Mouse (Mus musculus): Measurements from ENCODE around the gene Fkbp2.
A peak's percentile ranks its signal among the peaks of the same experiment; 100 is the strongest.

The Fkbp2 gene

DNA sequence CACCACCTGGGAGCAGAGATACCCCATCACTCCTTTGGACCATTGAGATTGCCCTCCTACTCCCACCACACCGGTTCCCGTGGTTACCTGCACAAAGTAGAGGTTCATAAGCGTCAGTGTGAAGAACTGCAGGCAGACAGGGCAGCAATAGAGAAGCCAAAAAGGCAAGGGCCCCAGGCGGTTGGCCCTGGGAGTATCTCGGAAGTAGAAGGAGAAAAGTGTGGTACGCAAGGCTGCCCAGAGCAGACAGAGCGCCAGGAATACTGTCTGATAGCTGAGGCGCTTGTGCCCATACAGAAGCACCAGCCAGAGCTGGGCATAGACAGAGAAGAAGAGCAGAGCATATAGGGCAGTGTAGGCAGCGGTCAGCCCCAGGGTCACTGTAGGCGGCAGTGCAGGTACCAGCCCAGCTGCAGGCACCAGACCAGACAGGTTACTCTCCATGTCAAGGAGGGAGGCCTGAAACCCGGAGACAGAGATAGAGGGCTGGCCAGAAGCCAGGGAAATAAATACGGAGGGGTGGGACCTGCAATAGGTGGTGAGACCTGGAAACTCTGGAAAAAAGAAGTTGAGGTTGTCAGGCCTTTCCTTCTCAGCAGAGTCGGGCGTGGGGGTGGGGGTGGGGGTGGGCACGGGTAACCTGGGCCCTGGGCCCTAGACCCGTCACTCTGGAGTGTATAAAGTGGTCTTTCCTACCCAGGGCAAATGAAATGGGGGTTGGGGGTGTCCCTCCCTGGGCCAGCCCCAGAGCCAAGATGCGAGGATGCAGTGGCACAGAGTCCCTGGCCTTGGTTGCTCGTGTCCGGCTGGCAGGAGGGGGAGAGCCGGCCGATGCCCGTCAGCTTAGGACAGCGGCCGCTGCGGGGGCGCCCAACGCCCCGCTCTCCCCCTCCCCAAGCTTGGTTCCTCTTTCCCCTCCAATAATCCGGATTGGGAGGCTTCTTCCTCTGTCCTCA is 39.6 kb downstream of the Fkbp2 start:
- no peak for DNase-seq (ENCODE audit: low read depth)

DNA sequence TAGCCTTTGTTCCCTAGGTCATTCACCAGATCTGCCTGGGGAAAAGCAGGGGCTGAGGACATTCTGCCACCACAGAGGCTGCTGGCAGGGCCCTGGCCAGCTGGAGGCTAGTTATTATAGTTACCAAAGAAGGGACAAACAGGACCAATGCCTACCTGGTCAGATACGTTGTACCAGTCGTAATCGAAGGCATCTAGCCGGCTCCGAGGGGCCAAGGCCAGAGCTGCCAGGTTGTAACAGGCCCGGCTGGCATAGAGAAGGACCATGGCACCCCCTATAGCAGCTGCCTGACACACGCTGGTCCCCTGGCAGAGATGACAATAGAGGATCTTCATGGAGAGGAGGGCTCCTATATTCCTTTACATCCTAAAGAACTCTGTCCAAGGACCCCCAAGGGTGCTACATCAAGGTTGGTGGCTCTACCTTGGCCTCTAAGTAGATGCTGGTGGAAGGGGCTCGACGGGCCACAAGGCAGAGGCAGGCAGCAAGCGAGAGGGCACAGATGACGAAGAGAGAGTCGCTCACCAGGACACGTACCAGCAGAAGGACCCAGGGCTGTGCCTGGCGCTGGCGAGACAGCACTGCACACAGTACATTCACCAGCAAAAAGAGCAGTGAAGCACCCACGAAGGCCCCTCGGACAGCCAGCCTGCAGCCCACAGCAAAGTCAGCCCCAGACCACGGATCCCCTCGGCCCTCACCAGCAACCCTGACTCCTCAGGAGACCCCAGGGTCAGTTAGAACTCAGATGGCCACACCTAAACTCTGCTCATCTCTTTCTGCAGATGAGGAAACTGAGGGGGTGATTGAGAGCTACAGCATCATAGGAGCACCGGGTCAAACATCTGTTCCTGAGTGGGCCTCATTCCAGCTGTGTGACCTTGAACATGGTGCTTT is 40.9 kb downstream of the Fkbp2 start:
- no peak for DNase-seq (ENCODE audit: low read depth)

- no peak for DNase-seq (ENCODE audit: low read depth)
Measured at GRCm38 (mm10) chr19:6937541-6938465, 42.5 kb downstream of the Fkbp2 start.

- peak; percentile 58 for DNase-seq (ENCODE audit: low read depth)
Measured at GRCm38 (mm10) chr19:6936299-6936698, 44.0 kb downstream of the Fkbp2 start.

- no peak for DNase-seq (ENCODE audit: low read depth)
Measured at GRCm38 (mm10) chr19:6934195-6934977, 45.9 kb downstream of the Fkbp2 start, which contains the start of gene Kcnk4. TSS of gene Kcnk4 (minus strand) at chr19:6934515.

GRCm38 (mm10) chr19:6933436-6934194 is 46.7 kb downstream of the Fkbp2 start:
- DNase-seq (ENCODE audit: low read depth), result no peak

DNA sequence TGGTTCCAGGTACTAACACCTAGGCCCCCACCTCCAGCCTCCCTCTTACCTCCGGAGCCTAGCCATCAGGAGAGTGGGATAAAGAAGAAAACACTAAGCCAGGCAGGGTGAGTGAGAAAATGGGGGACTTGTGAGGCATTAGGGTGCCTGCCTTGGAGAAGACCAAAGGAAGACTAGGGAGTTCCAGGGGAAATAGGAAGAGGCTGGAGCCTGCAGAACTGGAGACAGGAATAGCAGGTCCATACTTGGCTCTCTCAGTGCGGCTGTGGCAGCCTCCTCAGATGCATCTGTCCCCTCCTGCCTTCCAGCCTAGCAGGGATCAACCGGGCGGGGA is 47.2 kb downstream of the Fkbp2 start:
- DNase-seq (ENCODE audit: low read depth), result no peak

DNA sequence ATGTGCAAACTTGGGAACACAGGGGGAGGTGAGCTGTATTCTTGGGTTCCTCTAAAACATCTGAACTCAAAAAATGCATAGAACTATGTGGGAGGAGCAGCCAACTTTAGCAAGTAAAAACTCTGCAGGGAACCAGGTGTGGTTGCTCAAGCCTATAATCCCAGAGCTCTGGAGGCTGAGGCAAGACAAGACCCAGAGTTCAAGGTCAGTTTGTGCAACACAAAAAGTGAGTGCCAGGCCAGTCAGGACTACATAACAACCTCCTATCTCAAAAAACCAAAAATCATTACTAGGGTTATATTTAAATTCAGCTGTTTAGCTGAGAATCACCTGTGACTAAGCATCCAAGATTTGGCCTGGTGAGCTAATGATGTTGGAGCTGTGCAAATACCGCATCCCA is 48.3 kb downstream of the Fkbp2 start:
- no peak for DNase-seq (ENCODE audit: low read depth)

DNA sequence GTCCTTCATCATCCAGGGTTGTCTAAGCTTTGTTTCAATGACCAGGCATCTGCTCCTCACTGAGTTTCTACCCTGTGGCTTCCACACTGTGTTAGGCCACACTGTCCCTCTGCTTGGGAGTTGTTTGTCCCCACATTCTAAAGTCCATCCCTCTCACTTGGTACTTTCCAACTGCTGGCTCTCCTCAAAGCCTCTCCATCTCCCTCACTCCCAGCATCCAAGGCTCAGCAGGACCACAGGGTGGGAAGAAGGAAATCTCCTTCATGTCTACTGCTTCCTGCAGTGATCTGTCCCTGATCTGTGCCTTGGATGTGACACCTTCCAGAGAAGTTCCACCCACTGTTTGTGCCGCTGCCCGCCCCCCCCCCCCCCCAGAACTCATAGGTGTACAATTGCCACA is 49.3 kb downstream of the Fkbp2 start:
- DNase-seq (ENCODE audit: low read depth), result no peak

DNA sequence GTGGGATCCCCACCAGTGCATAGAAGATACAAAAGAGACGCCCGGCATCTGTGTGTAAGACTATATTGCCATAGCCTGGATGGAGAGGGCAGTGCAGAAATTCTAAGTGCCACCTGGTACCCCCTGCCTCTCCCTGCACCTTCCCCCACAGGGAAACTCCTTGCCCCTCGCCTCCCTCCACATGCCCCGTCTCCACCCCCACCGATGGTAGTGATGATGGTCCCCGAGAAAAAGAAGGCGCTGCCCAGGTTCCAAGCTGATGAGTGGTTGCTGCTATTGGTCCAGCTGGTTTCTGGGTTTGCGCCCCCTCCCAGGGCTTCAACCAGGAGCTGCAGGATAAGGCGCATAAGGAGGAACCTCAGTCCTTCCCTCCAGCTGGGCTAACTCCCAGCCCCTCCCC is 52.2 kb downstream of the Fkbp2 start:
- no peak for DNase-seq (ENCODE audit: low read depth)
